Mouse (Mus musculus): ENCODE results near the gene Ang. TPM values are rescaled to one million over a fixed set of nuclear protein-coding genes. Genes with fewer than 3 reads are reported as not detected.

Gene Ang
- total and polyA plus RNA-seq, 3 experiments: not detected

GRCm38 (mm10) chr14:51127648-51128258, 36.8 kb downstream of the Ang start:
- H3K4me1 ChIP-seq (ENCODE audit: control insufficient read depth in 1 of 2, insufficient read depth in 2 of 2, low read length in 2 of 2): peaks cover 16 to 41% of the 10 kb centered on the region in 2 experiments
- H3K27ac ChIP-seq (ENCODE audit: control insufficient read depth, low read depth, low read length): peak overlapping the region; percentile 79
- no peaks in the 10 kb centered on the region for H3K9me3 ChIP-seq (replicated peaks; ENCODE audit: insufficient read depth, low read length)
- H3K9ac ChIP-seq (ENCODE audit: control insufficient read depth, low read depth, low read length, poor library complexity, severe bottlenecking): peak overlapping the region; percentile 42; the same call in 1 of the 2 replicates
- no peaks in the 10 kb centered on the region for H3K27me3 ChIP-seq (ENCODE audit: control insufficient read depth in 1 of 2, insufficient read depth in 2 of 2, low read length in 2 of 2)
- H3K4me3 ChIP-seq (ENCODE audit: control insufficient read depth in 1 of 2, insufficient read depth in 1 of 2, low read depth in 2 of 2, low read length in 2 of 2): no peak overlapping the region
- peak; percentile 52 for DNase-seq (ENCODE audit: low read depth, low spot score)
- peaks cover 0 to 41% of the 10 kb centered on the region in 2 experiments; a peak in 2 of 4 replicates for H3K36me3 ChIP-seq (ENCODE audit: control insufficient read depth in 1 of 2, insufficient read depth in 2 of 2, low read length in 2 of 2)
- TF ChIP-seq RAD21 (IDR thresholded peaks at IDR 0.05; ENCODE audit: low read depth, low read length): no peak
- TF ChIP-seq ETS1 (IDR thresholded peaks at IDR 0.05; ENCODE audit: low read depth, low read length): peak; percentile 38; the same call in 1 of the 2 replicates
- H3K79me2 ChIP-seq (ENCODE audit: control insufficient read depth, insufficient read depth, low read length, poor library complexity): peaks cover 7% of the 10 kb centered on the region

- H3K9ac ChIP-seq (ENCODE audit: control insufficient read depth, low read depth, low read length, poor library complexity, severe bottlenecking): peak overlapping the region; percentile 74
- peak overlapping the region; percentile 60 to 75 for H3K4me3 ChIP-seq (ENCODE audit: control insufficient read depth in 1 of 2, insufficient read depth in 1 of 2, low read depth in 2 of 2, low read length in 2 of 2)
- H3K27me3 ChIP-seq (ENCODE audit: control insufficient read depth in 1 of 2, insufficient read depth in 2 of 2, low read length in 2 of 2): no peaks in the 10 kb centered on the region
- peaks cover 0 to 37% of the 10 kb centered on the region in 2 experiments; a peak in 2 of 4 replicates for H3K36me3 ChIP-seq (ENCODE audit: control insufficient read depth in 1 of 2, insufficient read depth in 2 of 2, low read length in 2 of 2)
- no peaks in the 10 kb centered on the region for H3K9me3 ChIP-seq (replicated peaks; ENCODE audit: insufficient read depth, low read length)
- H3K79me2 ChIP-seq (ENCODE audit: control insufficient read depth, insufficient read depth, low read length, poor library complexity): peaks cover 7% of the 10 kb centered on the region
- H3K4me1 ChIP-seq (ENCODE audit: control insufficient read depth in 1 of 2, insufficient read depth in 2 of 2, low read length in 2 of 2): peaks cover 13 to 41% of the 10 kb centered on the region in 2 experiments
- peak overlapping the region; percentile 95 for H3K27ac ChIP-seq (ENCODE audit: control insufficient read depth, low read depth, low read length)
- TF ChIP-seq MAZ (IDR thresholded peaks at IDR 0.05; ENCODE audit: low read depth, low read length): no peak
- TF ChIP-seq USF1 (IDR thresholded peaks at IDR 0.05; ENCODE audit: low read depth, low read length): no peak
- TF ChIP-seq ELF1 (IDR thresholded peaks at IDR 0.05; ENCODE audit: low read depth, low read length): 0 out of 2 replicates have a peak, but pooled peaks have one; percentile 2
- TF ChIP-seq ZKSCAN1 (IDR thresholded peaks at IDR 0.05; ENCODE audit: low read depth, low read length): no peak
- TF ChIP-seq CHD1 (IDR thresholded peaks at IDR 0.05; ENCODE audit: low read depth, low read length): peak; percentile 70
- TF ChIP-seq HCFC1 (IDR thresholded peaks at IDR 0.05; ENCODE audit: low read depth, low read length): 0 out of 2 replicates have a peak, but pooled peaks have one; percentile 37
- no peak for TF ChIP-seq MXI1 (IDR thresholded peaks at IDR 0.05; ENCODE audit: low read depth, low read length)
- TF ChIP-seq POLR2A (IDR thresholded peaks at IDR 0.05; ENCODE audit: control insufficient read depth in 1 of 2, insufficient read depth in 1 of 2, low read depth in 1 of 2, low read length in 2 of 2, poor library complexity in 1 of 2): peak in 1 of 2 experiments; percentile 74; a peak in 2 of 4 replicates
- no peak for TF ChIP-seq MEF2A (IDR thresholded peaks at IDR 0.05; ENCODE audit: extremely low read depth, insufficient replicate concordance, low read depth, low read length, poor library complexity, severe bottlenecking)
- TF ChIP-seq ETS1 (IDR thresholded peaks at IDR 0.05; ENCODE audit: low read depth, low read length): peak; percentile 53; the same call in 1 of the 2 replicates
- peak; percentile 89 for TF ChIP-seq TBP (IDR thresholded peaks at IDR 0.05; ENCODE audit: low read depth, low read length)
- TF ChIP-seq GATA1 (IDR thresholded peaks at IDR 0.05; ENCODE audit: low read depth, low read length): peak; percentile 46
- no peak for TF ChIP-seq BHLHE40 (IDR thresholded peaks at IDR 0.05; ENCODE audit: borderline replicate concordance, low read depth, low read length)
- TF ChIP-seq EP300 (IDR thresholded peaks at IDR 0.05; ENCODE audit: low read depth in 1 of 2, low read length in 2 of 2): peak in 1 of 2 experiments; percentile 50; a peak in 2 of 4 replicates
- TF ChIP-seq ZNF384 (IDR thresholded peaks at IDR 0.05; ENCODE audit: low read depth, low read length): peak; percentile 90
- TF ChIP-seq TAL1 (IDR thresholded peaks at IDR 0.05; ENCODE audit: low read length): peak; percentile 9; the same call in 1 of the 2 replicates
- no peak for TF ChIP-seq CTCF (IDR thresholded peaks at IDR 0.05 in 2 of 3, conservative IDR thresholded peaks at IDR 0.05 in 1 of 3; ENCODE audit: control insufficient read depth in 1 of 3, insufficient read depth in 1 of 3, low read depth in 2 of 3, low read length in 3 of 3, poor library complexity in 1 of 3, severe bottlenecking in 1 of 3)
- TF ChIP-seq NELFE (IDR thresholded peaks at IDR 0.05; ENCODE audit: low read depth, low read length): peak; percentile 57
- TF ChIP-seq SIN3A (IDR thresholded peaks at IDR 0.05; ENCODE audit: low read length): peak; percentile 29; the same call in 1 of the 2 replicates
- DNase-seq (ENCODE audit: low read depth, low spot score): peak; percentile 87
Observed at GRCm38 (mm10) chr14:51128775-51129623, 38.0 kb downstream of the Ang start.
